Mouse (Mus musculus) ES-E14 (cell line): Measurements from ENCODE around the gene Chaf1b.

Experiments used
- CHD2 ChIP-seq: IDR thresholded peaks from 2 replicates; pipeline ENCODE4 v1.6.1; 2014; ENCODE audit warnings: mild to moderate bottlenecking, low read depth, low read length, inconsistent platforms
- HCFC1 ChIP-seq: IDR thresholded peaks from 2 replicates; pipeline ENCODE4 v1.6.1; 2012; ENCODE audit warnings: low read length, inconsistent platforms, borderline replicate concordance; ENCODE audit not compliant: insufficient read depth
- MAFK ChIP-seq: IDR thresholded peaks from 2 replicates; pipeline ENCODE4 v1.6.1; 2014; ENCODE audit warnings: mild to moderate bottlenecking, low read depth, low read length, inconsistent platforms; ENCODE audit not compliant: insufficient read depth
- ZC3H11A ChIP-seq: IDR thresholded peaks from 2 replicates; pipeline ENCODE4 v1.6.1; 2012; ENCODE audit warnings: low read depth, mild to moderate bottlenecking, inconsistent platforms, low read length, borderline replicate concordance
- ZNF384 ChIP-seq: IDR thresholded peaks from 2 replicates; pipeline ENCODE4 v1.6.1; 2012; ENCODE audit warnings: low read depth, low read length, inconsistent platforms

GRCm38 (mm10) chr16:93908196-93908595 lies 24.5 kb downstream of the Chaf1b start:
- no peak for TF ChIP-seq ZNF384
- no peak for TF ChIP-seq HCFC1
- no peak for TF ChIP-seq MAFK
- TF ChIP-seq ZC3H11A = no peak
- TF ChIP-seq CHD2 = no peak
